Mouse (Mus musculus) limb, embryonic 11.5 days (tissue): ENCODE data around the gene Dusp7. TPM values are rescaled to one million over a fixed set of nuclear protein-coding genes. Genes with fewer than 3 reads are reported as not detected.

Experiments
- ATAC-seq: fragments of 200-750 bp; cut with Nextera tagmentation; 2 replicates; pipeline ENCODE4 v1.8.0; 2017; ENCODE audit warnings: low read depth; ENCODE audit not compliant: insufficient number of reproducible peaks, low FRiP score, low TSS enrichment
- DNase-seq: peaks from one replicate; pipeline ENCODE4 v3.0.0-alpha.2; 2015; ENCODE audit warnings: low spot score
- H3K27ac ChIP-seq: fragments of 300-500 bp; sonication (generic); replicated peaks from 2 replicates; pipeline ENCODE4 v1.5.1; 2014; ENCODE audit warnings: low read depth, mild to moderate bottlenecking, low read length
- H3K27me3 ChIP-seq: fragments of 300-500 bp; sonication (generic); 2 replicates; pipeline ENCODE4 v1.6.1; 2014; ENCODE audit warnings: mild to moderate bottlenecking, low read length, mixed read lengths; ENCODE audit not compliant: control insufficient read depth, insufficient read depth
- H3K36me3 ChIP-seq: fragments of 300-500 bp; sonication (generic); 2 replicates; pipeline ENCODE4 v1.6.1; 2014; ENCODE audit warnings: mild to moderate bottlenecking, low read length, moderate library complexity, mixed read lengths; ENCODE audit not compliant: control insufficient read depth, insufficient read depth
- H3K4me1 ChIP-seq: fragments of 300-500 bp; sonication (generic); 2 replicates; pipeline ENCODE4 v1.6.1; 2014; ENCODE audit warnings: low read length, mixed read lengths; ENCODE audit not compliant: control insufficient read depth, insufficient read depth
- H3K4me2 ChIP-seq: fragments of 300-500 bp; sonication (generic); 2 replicates; pipeline ENCODE4 v1.6.1; 2014; ENCODE audit warnings: low read depth, mild to moderate bottlenecking, moderate library complexity; ENCODE audit not compliant: severe bottlenecking
- H3K4me3 ChIP-seq: fragments of 300-500 bp; sonication (generic); 2 replicates; pipeline ENCODE4 v1.5.1; 2014; ENCODE audit warnings: low read depth, low read length
- H3K9ac ChIP-seq: fragments of 300-500 bp; sonication (generic); 2 replicates; pipeline ENCODE4 v1.6.1; 2014; ENCODE audit warnings: mild to moderate bottlenecking, low read length
- H3K9me3 ChIP-seq: fragments of 300-500 bp; sonication (generic); 2 replicates; pipeline ENCODE4 v1.6.1; 2016; ENCODE audit warnings: low read length; ENCODE audit not compliant: control insufficient read depth
- WGBS: fragments of 180-500 bp; shearing (Covaris S2); extraction: QIAGEN DNeasy Blood & Tissue Kit; methylation state at CpG from one replicate; pipeline ENCODE4 v1.1.7; 2014; 5-methylcytosine and 5-hydroxymethylcytosine counted together
- polyA plus RNA-seq: library from polyadenylated mRNA; unstranded; fragments of >200 nt; fragmentation: Nextera tagmentation; extraction: Ambion mirVana; gene quantifications from 2 replicates; pipeline ENCODE4 v1.2.1, GENCODE M21; 2014

The Dusp7 gene
- polyA plus RNA-seq, 1 experiment from 2014 or later = 63.4 TPM

- DNase-seq (no peak), ATAC-seq (no peak)
- H3K4me3 ChIP-seq = no peak overlapping the region
- no peaks in the 10 kb centered on the region for H3K36me3 ChIP-seq
- peaks cover 7% of the 10 kb centered on the region; the same call in 1 of the 2 replicates for H3K4me1 ChIP-seq
- 74% methylated on average over 9 of the region's 9 CpGs for WGBS
- no peak overlapping the region for H3K27ac ChIP-seq
- H3K9ac ChIP-seq = no peak overlapping the region
- no peaks in the 10 kb centered on the region for H3K27me3 ChIP-seq
- no peaks in the 10 kb centered on the region for H3K9me3 ChIP-seq
- H3K4me2 ChIP-seq = no peak overlapping the region
Observed at GRCm38 (mm10) chr9:106398667-106399311, 30.4 kb downstream of the Dusp7 start.

- Histone ChIP-seq H3K27me3 (no peaks in the 10 kb centered on the region), H3K9ac (no peak overlapping the region), H3K36me3 (no peaks in the 10 kb centered on the region), H3K4me2 (no peak overlapping the region), H3K9me3 (no peaks in the 10 kb centered on the region), H3K4me3 (no peak overlapping the region), H3K27ac (no peak overlapping the region), H3K4me1 (0 out of 2 replicates have a peak, but pooled peaks cover 3% of the 10 kb centered on the region)
- DNase-seq (no peak), ATAC-seq (no peak)
- 61% methylated on average over 3 of the region's 3 CpGs for whole genome bisulfite sequencing
Observed at GRCm38 (mm10) chr9:106399808-106400207, 31.4 kb downstream of the Dusp7 start.

- DNase-seq (no peak), ATAC-seq (no peak)
- Histone ChIP-seq H3K9me3 (no peaks in the 10 kb centered on the region), H3K4me1 (peaks cover 12% of the 10 kb centered on the region; the same call in 1 of the 2 replicates), H3K9ac (no peak overlapping the region), H3K27me3 (no peaks in the 10 kb centered on the region), H3K36me3 (no peaks in the 10 kb centered on the region), H3K4me2 (no peak overlapping the region), H3K4me3 (no peak overlapping the region), H3K27ac (no peak overlapping the region)
- 86% methylated on average over 5 of the region's 5 CpGs for WGBS
Observed at GRCm38 (mm10) chr9:106402149-106402548, 33.7 kb downstream of the Dusp7 start.

- no peaks in the 10 kb centered on the region for H3K36me3 ChIP-seq
- H3K4me3 ChIP-seq = no peak overlapping the region
- no peak overlapping the region for H3K4me2 ChIP-seq
- DNase-seq = no peak
- no peak for ATAC-seq
- H3K9me3 ChIP-seq = no peaks in the 10 kb centered on the region
- WGBS = 80% methylated on average over 16 of the region's 16 CpGs
- H3K9ac ChIP-seq = no peak overlapping the region
- peaks cover 12% of the 10 kb centered on the region; the same call in 1 of the 2 replicates for H3K4me1 ChIP-seq
- H3K27ac ChIP-seq = no peak overlapping the region
- H3K27me3 ChIP-seq = no peaks in the 10 kb centered on the region
Observed at GRCm38 (mm10) chr9:106402607-106403375, 34.4 kb downstream of the Dusp7 start.

GRCm38 (mm10) chr9:106405275-106405674 lies 36.8 kb downstream of the Dusp7 start:
- Histone ChIP-seq H3K27me3 (no peaks in the 10 kb centered on the region), H3K36me3 (no peaks in the 10 kb centered on the region), H3K4me3 (no peak overlapping the region), H3K4me1 (peaks cover 15% of the 10 kb centered on the region), H3K4me2 (no peak overlapping the region; the same call in 1 of the 2 replicates), H3K9me3 (no peaks in the 10 kb centered on the region), H3K9ac (no peak overlapping the region), H3K27ac (no peak overlapping the region)
- WGBS = 11% methylated on average over 6 of the region's 6 CpGs
- ATAC-seq (no peak), DNase-seq (peak; percentile 44)

GRCm38 (mm10) chr9:106406443-106407078 lies 38.1 kb downstream of the Dusp7 start:
- 55% methylated on average over 8 of the region's 8 CpGs for WGBS
- Histone ChIP-seq H3K9me3 (no peaks in the 10 kb centered on the region), H3K4me2 (no peak overlapping the region), H3K4me3 (no peak overlapping the region), H3K27me3 (no peaks in the 10 kb centered on the region), H3K9ac (no peak overlapping the region), H3K36me3 (no peaks in the 10 kb centered on the region), H3K27ac (no peak overlapping the region), H3K4me1 (peaks cover 19% of the 10 kb centered on the region)
- no peak for ATAC-seq
- no peak for DNase-seq

- no peak for DNase-seq
- ATAC-seq = no peak
- Histone ChIP-seq H3K27me3 (no peaks in the 10 kb centered on the region), H3K36me3 (no peaks in the 10 kb centered on the region), H3K9me3 (no peaks in the 10 kb centered on the region), H3K4me1 (peaks cover 19% of the 10 kb centered on the region), H3K27ac (no peak overlapping the region), H3K9ac (no peak overlapping the region), H3K4me3 (no peak overlapping the region), H3K4me2 (no peak overlapping the region)
- 94% methylated on average over 4 of the region's 4 CpGs for WGBS
Observed at GRCm38 (mm10) chr9:106409096-106409495, 40.7 kb downstream of the Dusp7 start.

GRCm38 (mm10) chr9:106410086-106410650 lies 41.7 kb downstream of the Dusp7 start:
- H3K27me3 ChIP-seq = no peaks in the 10 kb centered on the region
- peak overlapping the region; percentile 2; the same call in 1 of the 2 replicates for H3K9ac ChIP-seq
- H3K4me3 ChIP-seq = no peak overlapping the region
- H3K9me3 ChIP-seq = no peaks in the 10 kb centered on the region
- no peak overlapping the region for H3K4me2 ChIP-seq
- no peak overlapping the region for H3K27ac ChIP-seq
- ATAC-seq (no peak), DNase-seq (peak; percentile 40)
- no peaks in the 10 kb centered on the region for H3K36me3 ChIP-seq
- 32% methylated on average over 2 of the region's 2 CpGs for WGBS
- peaks cover 16% of the 10 kb centered on the region for H3K4me1 ChIP-seq
